Comparison of ENCODE assay signal across 17 mouse cellular contexts in genomic region chr2:168093077-168093476, GRCm38 (mm10). TPM values are rescaled to one million over a fixed set of nuclear protein-coding genes. Genes with fewer than 3 reads are reported as not detected.
"Had no signal": no experiment of that assay in that cellular context is flagged by ENCODE, and none has a peak within 500 bp of the region (broad histone marks: within the 10 kb centered on the region; RNA-seq: fewer than 3 reads in every experiment).

No protein-coding gene starts in this region.

- DNase-seq: left cerebral cortex, postnatal 4 days; liver, postnatal 0 days; lung, embryonic 14.5 days; right cerebral cortex, adult 18-20 months; right cerebral cortex, postnatal 14 days; right cerebral cortex, postnatal 4 days; thymus, postnatal 25 days had no signal

- H3K9me3 ChIP-seq: limb, embryonic 12.5 days; limb, embryonic 15.5 days; midbrain, embryonic 12.5 days; midbrain, embryonic 15.5 days; neural tube, embryonic 12.5 days; neural tube, embryonic 15.5 days had no signal

- H3K4me3 ChIP-seq: limb, embryonic 12.5 days; limb, embryonic 15.5 days; midbrain, embryonic 12.5 days; midbrain, embryonic 15.5 days; neural tube, embryonic 12.5 days; neural tube, embryonic 15.5 days had no signal

- H3K36me3 ChIP-seq: limb, embryonic 15.5 days; midbrain, embryonic 15.5 days had no signal

- H3K27me3 ChIP-seq: limb, embryonic 12.5 days; limb, embryonic 15.5 days; midbrain, embryonic 12.5 days; midbrain, embryonic 15.5 days; neural tube, embryonic 12.5 days; neural tube, embryonic 15.5 days had no signal

- H3K9ac ChIP-seq: limb, embryonic 15.5 days; liver, embryonic 14.5 days; liver, postnatal 0 days; lung, embryonic 14.5 days; midbrain, embryonic 12.5 days; midbrain, embryonic 15.5 days; neural tube, embryonic 12.5 days; neural tube, embryonic 15.5 days had no signal

- H3K4me2 ChIP-seq: limb, embryonic 12.5 days; limb, embryonic 15.5 days; liver, embryonic 11.5 days; lung, embryonic 14.5 days; midbrain, embryonic 12.5 days; midbrain, embryonic 15.5 days; neural tube, embryonic 12.5 days; neural tube, embryonic 15.5 days had no signal

- H3K27ac ChIP-seq: limb, embryonic 12.5 days; limb, embryonic 15.5 days; liver, embryonic 14.5 days; macrophage; midbrain, embryonic 12.5 days; midbrain, embryonic 15.5 days; neural tube, embryonic 12.5 days; neural tube, embryonic 15.5 days had no signal

- ATAC-seq: liver, postnatal 0 days; lung, postnatal 0 days; midbrain, embryonic 15.5 days had no signal

RNA-seq across cellular contexts. Expression of gene Pard6b, which starts 12.3 kb away (rescaled TPM):
- polyA plus RNA-seq: macrophage had no signal
